Mouse (Mus musculus): ENCODE measurements around the gene Pacsin2. TPM values are rescaled to one million over a fixed set of nuclear protein-coding genes. Genes with fewer than 3 reads are reported as not detected.
A peak's percentile ranks its signal among the peaks of the same experiment; 100 is the strongest.
"Not testable (repeated sequence)": the region's sequence is repeated elsewhere in the genome, so short reads cannot be mapped to it uniquely, and the experiment has no call there.

The Pacsin2 gene
- total RNA-seq, 2 experiments from 2014 or later = 69.7 to 75.6 TPM

DNA sequence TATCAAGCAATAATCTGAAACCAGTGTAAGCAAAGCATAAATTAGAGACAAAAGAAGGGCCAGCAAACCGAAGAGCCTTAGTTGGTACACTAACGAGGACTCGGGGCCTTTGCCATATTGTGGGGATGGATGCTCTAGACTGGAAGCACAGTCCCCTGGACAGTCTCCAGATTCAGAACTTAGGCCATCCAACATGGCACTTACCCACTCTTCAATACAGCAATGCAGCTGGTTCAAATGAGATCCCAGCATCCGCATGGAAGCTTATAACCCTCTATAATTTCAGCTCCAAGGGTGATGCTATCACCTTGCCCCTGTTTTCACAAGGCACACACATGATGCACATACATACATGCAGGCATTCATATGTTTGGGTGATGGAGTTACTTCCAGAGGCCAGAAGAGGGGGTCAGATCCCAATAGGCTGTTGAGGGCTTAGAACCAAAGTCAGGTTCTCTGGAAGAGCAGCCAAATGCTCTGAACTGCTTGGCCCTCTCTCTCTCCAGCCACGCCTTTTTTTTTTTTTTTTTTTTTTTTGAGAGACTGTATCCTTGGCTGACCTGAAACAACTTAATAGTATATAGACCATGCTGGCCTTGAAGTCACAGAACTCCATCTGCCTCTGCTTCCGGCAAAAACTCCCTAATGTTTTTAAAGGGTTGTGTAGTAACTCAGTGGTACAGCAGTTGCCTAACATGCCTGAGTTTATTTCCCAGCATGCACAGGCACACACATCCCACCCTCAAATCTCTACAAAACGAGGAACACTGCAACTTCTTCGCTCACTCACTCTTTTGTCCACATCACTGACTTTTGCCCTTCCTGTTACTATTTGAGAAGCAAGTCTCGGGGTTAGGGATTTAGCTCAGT lies 36.9 kb downstream of the Pacsin2 start:
- DNase-seq (ENCODE audit: extremely low spot score in 1 of 2, low spot score in 1 of 2) = no peak

DNA sequence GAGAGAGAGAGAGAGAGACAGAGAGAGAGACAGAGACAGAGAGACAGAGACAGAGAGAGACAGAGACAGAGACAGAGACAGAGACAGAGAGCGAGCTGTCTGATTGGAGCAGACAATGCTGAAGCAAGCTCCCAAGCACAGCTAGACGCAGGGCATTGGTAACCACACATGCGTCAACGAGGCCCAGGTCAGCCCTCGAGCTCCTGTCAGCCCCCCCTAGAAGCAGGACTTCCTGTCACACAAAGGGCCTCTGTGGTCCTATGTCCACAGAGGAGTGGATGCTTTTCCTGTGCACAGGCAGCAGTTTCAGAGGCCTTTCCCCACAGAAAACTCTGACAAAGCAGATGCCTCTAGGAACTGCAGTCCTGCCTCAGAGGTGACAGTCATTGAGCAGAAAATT lies 38.6 kb downstream of the Pacsin2 start:
- DNase-seq (ENCODE audit: extremely low spot score in 1 of 2, low spot score in 1 of 2) = no peak

DNA sequence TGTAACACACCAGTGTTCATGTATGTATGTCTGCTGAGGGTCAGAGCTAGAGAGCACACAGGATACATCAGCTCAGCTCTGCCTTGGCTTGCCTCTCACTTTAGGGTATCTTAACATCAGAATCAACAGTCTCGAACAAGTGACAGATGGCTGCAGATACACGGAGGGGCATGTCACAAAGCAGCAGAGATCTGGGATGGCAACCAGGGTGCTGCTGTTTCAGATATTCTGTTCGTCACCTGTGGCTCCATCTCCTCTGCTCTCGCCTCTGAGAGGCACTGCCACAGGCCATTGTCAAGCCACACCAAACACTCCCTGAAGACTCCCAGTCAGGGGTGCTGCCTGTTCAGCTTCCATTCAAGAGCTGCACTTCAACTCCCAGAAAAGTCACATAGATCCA lies 39.1 kb downstream of the Pacsin2 start:
- DNase-seq (ENCODE audit: extremely low spot score in 1 of 2, low spot score in 1 of 2) = no peak

DNA sequence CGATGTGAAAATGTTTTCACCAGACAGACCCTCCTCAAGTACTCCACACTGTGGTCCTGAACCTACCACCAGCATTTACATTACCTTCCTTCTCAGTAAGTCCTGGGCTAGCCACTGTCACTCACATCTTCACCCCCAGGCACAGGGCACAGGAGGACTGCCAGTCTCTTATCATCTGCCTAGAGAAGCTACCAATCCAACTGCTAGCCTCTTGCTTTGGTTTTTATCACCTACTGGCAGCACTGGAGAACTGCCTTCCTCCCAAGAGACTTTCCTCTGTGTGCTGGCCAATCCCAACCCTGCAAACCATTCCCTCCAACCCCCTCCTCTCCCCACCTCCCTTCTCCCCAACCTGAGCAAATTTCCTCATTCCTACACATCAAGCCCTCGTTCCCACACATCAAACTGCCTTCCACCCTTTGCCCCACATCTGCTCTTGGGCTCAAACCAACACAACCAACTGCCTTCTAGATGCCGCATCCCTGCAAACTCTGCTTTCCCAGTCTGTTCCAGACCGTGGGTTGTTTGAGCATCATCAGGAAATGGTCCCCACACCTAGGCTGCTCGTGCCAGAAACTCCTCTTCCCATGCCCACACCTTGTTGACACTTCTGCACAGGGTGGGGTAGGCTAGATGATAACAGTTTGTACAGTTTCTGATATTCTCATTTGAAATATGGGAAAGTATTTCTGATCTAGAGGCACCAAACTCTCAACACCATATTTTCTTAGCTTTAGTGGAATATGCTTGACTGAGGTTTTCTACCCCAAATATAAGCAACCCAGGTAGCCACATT lies 40.6 kb downstream of the Pacsin2 start:
- DNase-seq (ENCODE audit: extremely low spot score in 1 of 2, low spot score in 1 of 2) = no peak

DNA sequence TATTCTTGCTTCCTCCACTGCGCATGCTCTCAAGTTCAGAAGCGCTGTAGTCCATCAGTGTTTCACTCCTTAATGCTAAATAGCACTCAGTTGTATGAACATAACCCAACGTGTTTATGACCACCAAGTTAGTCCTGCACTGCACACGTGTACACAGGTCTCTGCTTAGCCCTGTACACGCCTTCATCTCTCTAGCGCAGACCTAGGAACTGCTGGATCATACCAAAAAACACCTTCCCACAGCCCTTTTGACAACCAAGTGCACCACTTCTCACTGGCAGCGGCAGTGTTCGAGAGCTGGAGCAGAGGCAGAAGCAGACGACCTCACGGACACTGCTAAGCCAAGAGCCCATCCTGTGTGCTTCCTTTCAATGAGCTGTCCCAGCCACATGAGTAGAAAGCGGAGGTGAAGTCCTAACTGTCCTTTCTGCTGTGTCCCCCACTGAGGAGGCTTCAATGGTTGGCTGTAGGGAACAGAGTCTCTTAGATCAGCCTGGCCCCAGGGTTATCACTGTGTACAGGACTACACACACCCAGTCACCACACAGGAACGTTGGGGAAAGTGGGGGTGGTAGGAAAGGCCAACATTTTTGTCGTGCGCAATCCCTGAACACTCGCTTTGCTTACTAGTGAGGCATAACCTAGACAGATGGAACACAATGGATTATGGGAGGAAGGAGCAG lies 42.0 kb downstream of the Pacsin2 start:
- DNase-seq (ENCODE audit: extremely low spot score in 1 of 2, low spot score in 1 of 2) = no peak

DNA sequence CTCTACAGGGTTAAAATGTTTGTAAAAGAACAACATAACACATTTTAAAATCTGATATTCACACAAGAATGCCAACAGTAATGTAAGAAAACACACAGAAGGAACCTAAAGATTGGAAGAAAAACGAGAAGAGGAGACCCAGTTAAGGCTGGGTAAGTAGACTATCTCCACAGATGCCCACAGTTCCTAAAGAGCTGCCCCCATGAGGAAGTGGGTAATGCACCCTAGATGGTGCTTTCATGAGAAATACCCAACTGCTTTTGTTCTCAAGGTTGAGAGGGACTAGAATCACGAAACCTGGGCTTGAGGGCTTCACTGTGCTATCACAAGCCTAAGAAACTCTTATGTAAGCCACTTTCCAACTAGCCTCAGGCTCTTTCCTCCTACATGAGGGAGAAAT lies 44.8 kb downstream of the Pacsin2 start:
- no peak for DNase-seq (ENCODE audit: extremely low spot score in 1 of 2, low spot score in 1 of 2)

DNA sequence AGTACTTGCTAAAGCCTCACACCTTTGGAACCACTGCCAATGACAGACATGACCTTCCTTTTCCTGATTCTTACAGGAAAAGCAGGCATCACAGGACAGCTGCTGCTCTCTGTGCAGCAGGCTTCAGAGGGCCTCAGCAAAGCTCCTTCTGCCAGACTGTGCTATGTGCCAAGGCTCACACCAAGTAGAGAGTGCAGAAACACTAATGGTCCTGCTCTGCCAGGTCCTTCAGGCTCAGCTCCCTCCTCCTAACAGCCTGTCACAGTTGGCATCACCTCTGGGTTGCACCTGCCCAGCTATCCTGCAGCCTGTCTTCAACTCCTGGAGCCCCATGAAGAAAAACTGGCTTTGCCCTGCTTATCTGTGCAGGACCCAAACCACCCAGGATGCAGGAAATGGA lies 45.7 kb downstream of the Pacsin2 start:
- DNase-seq (ENCODE audit: extremely low spot score in 1 of 2, low spot score in 1 of 2) = no peak

DNA sequence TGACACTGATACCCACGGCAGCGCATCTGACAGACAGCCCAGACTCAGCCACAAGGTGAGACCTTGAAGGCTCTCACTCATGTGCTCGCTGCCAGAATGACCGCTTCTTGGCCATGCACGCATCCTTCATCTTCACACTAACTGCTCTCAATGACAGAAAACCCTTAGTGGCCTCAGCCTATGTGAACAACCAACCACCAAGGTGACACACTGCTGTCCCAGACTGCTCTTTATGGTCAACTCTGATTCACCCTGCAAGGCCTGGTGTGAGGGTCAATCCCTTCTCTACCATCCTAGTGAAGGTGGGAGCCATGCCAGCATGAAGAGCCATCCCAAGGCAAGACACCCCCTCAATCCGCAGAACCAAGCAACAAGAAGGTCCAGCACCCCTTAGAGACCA lies 46.5 kb downstream of the Pacsin2 start:
- no peak for DNase-seq (ENCODE audit: extremely low spot score in 1 of 2, low spot score in 1 of 2)

DNA sequence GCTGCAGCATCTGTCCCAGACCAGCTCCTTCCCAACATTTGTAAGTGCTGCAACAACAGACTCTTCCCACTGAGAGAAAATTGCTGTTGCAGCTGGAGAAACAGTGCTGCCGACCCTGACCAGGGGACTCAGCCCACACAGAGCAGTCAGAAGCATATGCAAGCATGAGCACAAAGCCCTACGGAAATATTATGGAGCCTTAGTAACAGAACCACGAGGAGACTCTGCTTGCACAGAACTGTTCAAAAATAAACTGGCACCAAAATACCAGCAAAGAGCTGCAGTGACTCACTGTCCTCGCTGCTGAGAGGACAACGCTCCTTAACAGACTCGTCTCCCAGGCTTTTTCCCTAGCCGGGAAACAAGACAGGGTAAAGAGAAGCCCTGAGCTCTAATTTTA lies 47.0 kb downstream of the Pacsin2 start:
- DNase-seq (ENCODE audit: extremely low spot score in 1 of 2, low spot score in 1 of 2) = peak in 1 of 2 experiments; percentile 32

DNA sequence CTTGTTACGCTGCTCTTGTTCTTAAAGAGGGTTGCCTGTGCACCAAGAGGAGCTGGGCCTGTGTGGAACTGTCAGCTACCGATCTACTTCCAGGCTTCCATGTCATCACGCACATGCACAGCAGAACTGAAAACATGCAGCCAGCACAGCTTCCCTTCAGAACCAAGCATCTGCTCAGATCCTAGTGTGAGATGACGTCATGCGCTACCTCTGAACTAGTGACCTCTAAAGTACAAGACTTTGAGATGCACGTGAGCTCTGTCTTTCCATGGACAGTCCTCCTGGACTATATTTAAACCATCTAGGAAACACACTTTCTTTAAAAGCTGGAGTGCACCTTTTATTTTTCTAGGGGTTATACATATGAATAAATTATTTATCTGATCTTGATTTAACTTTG lies 49.0 kb downstream of the Pacsin2 start:
- no peak for DNase-seq (ENCODE audit: extremely low spot score in 1 of 2, low spot score in 1 of 2)

DNA sequence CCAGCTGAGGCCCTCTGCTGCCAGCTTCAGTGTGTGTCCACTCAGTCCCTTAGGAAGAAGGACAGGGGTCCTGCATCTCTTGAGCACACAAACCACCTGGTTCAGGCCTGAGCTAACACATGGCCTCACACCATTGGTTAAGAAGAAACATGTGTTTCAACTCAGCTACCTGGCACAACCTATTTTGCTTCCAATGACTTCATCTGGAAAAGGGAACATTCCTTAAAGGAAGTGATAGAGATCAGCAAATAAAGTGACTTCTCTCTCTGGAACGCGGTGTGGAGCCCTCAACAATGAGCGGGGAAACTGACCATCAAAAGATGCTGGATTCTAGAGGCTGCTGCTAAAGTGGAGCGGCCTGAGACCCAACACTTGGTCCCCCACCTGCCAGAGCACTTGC lies 52.8 kb downstream of the Pacsin2 start:
- DNase-seq (ENCODE audit: extremely low spot score in 1 of 2, low spot score in 1 of 2) = no peak

DNA sequence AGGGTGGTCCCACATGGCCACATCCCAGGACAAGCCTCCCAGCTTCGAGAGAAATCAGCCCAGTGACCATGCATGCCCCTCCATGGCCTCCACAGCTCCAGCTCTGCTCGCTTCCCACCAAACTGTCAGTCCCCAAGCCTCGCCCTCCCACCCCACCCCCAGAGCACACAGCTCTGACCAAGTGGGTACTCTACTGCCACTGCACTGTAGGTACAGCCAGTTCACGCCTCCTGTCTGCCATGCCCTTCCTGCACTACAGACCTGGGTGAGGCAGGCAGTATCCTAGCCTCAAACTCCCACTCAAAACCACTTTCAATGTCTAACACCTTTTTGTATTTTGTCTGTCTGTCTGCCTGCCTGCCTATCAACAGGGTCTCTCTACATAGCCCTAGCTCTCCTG lies 53.7 kb downstream of the Pacsin2 start:
- DNase-seq (ENCODE audit: extremely low spot score in 1 of 2, low spot score in 1 of 2) = no peak

DNA sequence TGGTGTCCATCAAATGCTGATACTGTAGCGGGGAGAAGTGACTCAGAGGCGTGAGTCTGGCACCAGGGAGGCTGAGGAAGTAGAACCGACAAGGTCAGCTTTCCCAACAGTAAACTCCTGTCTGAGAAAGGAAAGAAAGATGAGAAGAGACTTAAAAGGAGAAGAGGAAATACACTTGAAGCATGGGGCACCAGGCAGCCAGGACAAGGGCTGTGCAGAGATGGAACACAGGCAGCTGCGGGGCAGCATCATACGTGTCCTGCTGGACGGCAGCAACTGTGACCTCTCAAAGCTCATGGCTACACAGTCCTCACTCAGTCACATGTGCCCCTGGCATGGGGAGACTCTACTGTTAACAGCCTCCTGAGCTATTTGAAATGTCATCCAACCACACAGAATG lies 54.1 kb downstream of the Pacsin2 start:
- DNase-seq (ENCODE audit: extremely low spot score in 1 of 2, low spot score in 1 of 2) = no peak

DNA sequence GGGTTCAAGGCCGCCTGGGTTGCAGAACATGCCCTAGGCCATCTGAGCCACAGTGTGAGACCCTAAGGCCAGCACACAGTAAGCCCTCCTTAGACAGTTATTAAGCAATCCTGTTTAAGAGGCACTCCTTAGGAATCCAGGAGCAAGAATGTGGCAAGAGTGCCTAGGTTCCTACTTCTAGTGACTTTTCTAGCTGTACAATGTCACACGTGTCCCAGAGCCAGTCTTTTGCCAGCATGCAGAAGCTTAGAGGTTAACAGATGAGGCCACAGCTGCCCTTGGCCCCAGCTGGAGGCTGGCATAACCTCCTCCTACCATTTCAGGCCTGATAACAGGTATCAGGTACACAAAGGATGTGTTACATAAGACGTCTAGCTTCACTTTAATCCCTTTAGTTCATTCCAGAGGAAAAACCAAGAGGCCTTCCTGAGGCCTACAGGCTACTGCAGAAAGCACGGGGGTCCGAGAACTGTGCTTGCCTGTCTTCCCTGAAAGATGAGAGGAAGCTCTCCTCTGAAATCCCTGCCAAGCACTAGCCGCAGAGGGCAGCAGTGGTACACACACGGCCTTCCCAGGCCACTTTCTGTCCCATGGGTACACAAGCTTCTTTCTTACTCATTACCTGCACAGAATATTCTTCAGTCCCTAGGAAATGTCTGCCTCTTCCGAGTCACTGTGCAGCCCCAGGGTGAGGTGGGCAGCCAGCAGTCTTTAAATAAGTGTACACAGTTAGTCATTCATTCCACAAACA lies 55.5 kb downstream of the Pacsin2 start:
- DNase-seq (ENCODE audit: extremely low spot score in 1 of 2, low spot score in 1 of 2) = no peak

DNA sequence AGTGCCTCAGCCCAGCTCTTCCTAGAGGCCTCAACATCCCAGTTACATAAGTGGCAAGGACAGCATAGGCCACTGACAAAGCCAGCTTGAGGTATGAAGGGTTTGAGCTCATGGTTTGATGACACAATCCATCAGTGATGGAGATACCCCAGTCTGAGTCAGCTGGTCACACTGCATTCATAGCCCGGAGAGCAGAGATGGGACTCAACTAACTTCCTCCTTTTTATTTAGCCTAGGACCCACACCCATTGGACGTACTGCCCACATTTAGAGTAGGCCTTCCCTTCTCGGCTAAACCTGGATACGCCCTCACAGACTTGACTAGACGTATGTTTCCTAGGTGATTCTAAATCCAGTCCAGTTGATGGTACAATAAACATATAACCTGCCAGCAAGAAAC lies 56.2 kb downstream of the Pacsin2 start:
- no peak for DNase-seq (ENCODE audit: extremely low spot score in 1 of 2, low spot score in 1 of 2)

DNA sequence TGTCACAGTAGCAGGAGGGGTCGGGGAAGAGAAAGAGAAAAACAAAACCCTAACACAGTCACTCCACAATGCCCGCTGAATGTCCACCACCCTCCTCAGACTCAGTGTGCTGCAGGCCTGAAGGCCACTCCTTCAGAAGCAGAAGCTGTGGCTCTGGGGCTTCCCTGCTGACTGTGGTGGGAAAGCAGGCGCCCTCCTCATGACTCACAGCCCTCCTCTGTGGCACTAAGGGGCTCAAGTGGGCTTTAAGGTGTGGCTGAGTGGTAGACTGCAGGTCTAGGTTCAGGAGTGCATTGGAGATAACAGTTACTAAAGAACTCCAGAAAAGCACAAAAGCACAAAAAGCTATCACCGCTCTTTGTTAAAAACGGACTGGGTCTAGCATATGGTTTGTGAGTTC lies 56.9 kb downstream of the Pacsin2 start:
- no peak for DNase-seq (ENCODE audit: extremely low spot score in 1 of 2, low spot score in 1 of 2)

DNA sequence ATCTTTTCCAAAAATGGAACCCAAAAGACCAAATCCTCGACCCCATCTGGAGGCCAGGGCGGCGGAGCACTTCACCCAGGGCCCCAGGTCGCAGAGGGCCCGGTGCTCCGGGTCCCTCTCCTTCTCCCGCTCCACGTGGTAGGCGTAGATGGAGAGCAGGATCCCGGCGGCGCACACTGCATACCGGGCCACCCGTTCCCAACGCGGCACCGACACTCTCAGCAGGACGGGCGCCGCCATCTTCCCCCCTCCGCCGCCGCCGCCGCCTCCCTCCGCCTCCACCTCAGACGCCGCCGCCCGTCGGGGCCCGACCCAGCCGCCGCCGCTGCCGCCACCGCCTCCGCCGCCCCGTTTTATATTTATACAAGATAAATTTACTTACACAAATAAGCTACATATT lies 58.5 kb downstream of the Pacsin2 start:
- not testable (repeated sequence) for DNase-seq (ENCODE audit: extremely low spot score in 1 of 2, low spot score in 1 of 2)

DNA sequence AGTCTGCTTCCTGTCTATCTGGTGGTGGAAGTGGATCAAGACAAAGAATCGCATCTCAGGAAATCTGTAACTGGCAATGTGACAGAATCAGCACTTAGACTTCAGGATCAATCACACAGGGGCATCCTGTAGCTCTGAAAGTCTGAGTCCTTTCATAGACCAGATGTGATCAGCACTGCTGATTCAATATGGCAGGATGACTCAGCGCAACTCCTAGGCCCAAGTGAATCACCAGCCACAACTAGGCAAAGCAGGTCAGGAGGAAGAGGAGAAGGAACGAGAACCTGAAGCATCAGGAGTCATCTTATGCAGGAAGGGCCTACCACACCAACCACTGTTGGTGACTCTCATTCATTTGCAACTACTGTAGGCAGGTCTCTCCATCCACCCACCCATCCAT lies 60.4 kb downstream of the Pacsin2 start:
- no peak for DNase-seq (ENCODE audit: extremely low spot score in 1 of 2, low spot score in 1 of 2)

DNA sequence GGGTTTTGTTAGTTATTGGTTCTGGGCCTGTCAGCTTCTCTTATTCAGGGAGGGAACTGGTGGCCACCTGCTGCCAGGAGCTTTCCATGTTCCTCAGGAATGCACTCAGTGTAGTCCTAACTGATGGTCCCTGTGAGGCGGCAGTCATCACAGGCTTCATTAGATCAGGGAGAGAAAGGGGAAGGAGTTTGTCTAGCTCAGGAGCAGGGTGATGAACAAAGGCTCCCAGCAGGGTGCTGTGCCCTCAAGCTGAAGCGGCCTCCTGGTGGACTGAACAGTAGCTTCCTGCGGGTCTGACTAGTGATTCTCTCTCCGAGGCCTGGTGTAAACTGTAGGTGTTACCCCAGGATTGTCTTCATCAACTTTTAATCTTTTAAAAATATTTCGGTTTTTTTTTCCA lies 61.4 kb downstream of the Pacsin2 start:
- no peak for DNase-seq (ENCODE audit: extremely low spot score in 1 of 2, low spot score in 1 of 2)

DNA sequence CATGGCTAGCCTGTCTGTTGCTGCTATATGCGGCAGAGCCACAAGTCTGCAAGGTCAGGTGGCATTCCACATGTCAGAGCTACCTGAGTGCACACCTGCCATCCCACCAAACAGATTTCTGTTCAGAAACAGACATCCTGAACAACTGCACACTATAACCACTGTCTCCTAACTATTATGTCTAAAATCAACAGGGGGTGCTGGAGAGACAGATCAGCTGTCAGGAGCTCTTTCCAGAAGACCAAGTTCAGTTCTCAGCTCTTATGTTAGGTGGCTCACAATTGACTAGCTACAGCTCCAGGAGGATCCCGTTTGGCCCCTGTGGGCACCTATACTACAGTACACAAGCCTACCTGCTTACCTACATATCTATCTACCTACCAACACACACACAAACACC lies 71.7 kb downstream of the Pacsin2 start:
- DNase-seq (ENCODE audit: extremely low spot score in 1 of 2, low spot score in 1 of 2) = no peak

DNA sequence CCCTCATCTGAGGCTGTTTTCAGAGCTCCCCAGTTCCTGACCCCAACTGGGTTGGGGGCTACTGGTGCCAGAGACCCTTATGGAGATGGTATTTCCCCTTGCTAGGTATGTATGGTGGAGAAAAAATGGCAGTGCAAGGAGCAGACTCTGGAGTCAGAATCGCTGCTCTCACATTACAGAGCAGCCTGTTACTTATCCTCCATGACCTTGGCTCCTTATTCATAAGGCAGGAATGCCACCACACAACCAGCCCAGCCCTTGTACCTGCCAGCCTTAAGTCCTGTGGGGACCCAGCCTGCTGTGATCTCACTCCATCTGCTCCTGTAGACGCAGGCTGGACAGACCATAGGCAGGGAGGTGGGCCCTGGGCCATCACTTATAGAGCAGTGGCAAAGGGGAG lies 76.5 kb downstream of the Pacsin2 start:
- no peak for DNase-seq (ENCODE audit: extremely low spot score in 1 of 2, low spot score in 1 of 2)
